Mouse (Mus musculus) cerebellum, adult 2 months (tissue): ENCODE measurements around the gene Gm20896. TPM values are rescaled to one million over a fixed set of nuclear protein-coding genes. Genes with fewer than 3 reads are reported as not detected.
"Not testable (repeated sequence)": the region's sequence is repeated elsewhere in the genome, so short reads cannot be mapped to it uniquely, and the experiment has no call there.

Source experiments
- DNase-seq, 2 experiments: peaks; one replicate each; pipeline ENCODE4 v3.0.0; 2021
- H3K27ac ChIP-seq: fragments of 200-500 bp; 2 replicates; pipeline ENCODE4 v1.5.1; 2012; ENCODE audit warnings: low read length, control low read depth, inconsistent platforms; ENCODE audit not compliant: insufficient read depth
- H3K27me3 ChIP-seq: fragments of 200-500 bp; 2 replicates; pipeline ENCODE4 v1.6.1; 2012; ENCODE audit warnings: inconsistent platforms, mild to moderate bottlenecking, low read length, moderate library complexity; ENCODE audit not compliant: control insufficient read depth, insufficient read depth
- H3K4me1 ChIP-seq: fragments of 200-500 bp; 2 replicates; pipeline ENCODE4 v1.6.1; 2011; ENCODE audit warnings: low read length; ENCODE audit not compliant: control insufficient read depth, insufficient read depth
- H3K4me3 ChIP-seq: fragments of 200-500 bp; replicated peaks from 2 replicates; pipeline ENCODE3; 2011; ENCODE audit warnings: mild to moderate bottlenecking, low read depth, low read length, control low read depth; ENCODE audit not compliant: insufficient read depth
- WGBS: fragments of 180-500 bp; shearing (Covaris S2); methylation state at CpG from one replicate; pipeline ENCODE4 v1.1.7; 2018; 5-methylcytosine and 5-hydroxymethylcytosine counted together
- polyA plus RNA-seq: library from polyadenylated mRNA; depleted of rRNA; stranded (reverse); fragments of >200 nt; gene quantifications from 2 replicates; pipeline ENCODE4 v1.2.3, GENCODE M21; 2012; rRNA removed

Gene Gm20896
- polyA plus RNA-seq, result not detected in 2 replicates

GRCm38 (mm10) chrY:35921426-35921825, at the start of gene Gm20896:
Gene Gm20896 (minus strand): TSS chrY:35921526.
- DNase-seq, H3K27ac ChIP-seq, H3K4me1 ChIP-seq, H3K27me3 ChIP-seq, H3K4me3 ChIP-seq: not testable (repeated sequence)
- no CpG with 5 or more reads among the region's 6 CpGs for WGBS
